Mouse (Mus musculus) CH12.LX (cell line): ENCODE data around the gene D10Wsu102e.

ENCODE experiments used
- CTCF ChIP-seq, 2 experiments: IDR thresholded peaks in 1 of 2; conservative IDR thresholded peaks in 1 of 2; 2 replicates each; pipeline ENCODE4 v1.5.1; 2011 to 2012; ENCODE audit warnings: low read depth in 2 of 2, low read length in 2 of 2, improper control_type of control experiment in 1 of 2, inconsistent platforms in 1 of 2, mild to moderate bottlenecking in 1 of 2, moderate library complexity in 1 of 2
- E2F4 ChIP-seq: IDR thresholded peaks from 2 replicates; pipeline ENCODE4 v1.6.1; 2011; ENCODE audit warnings: low read depth, low read length, improper control_type of control experiment; ENCODE audit not compliant: insufficient replicate concordance
- MAX ChIP-seq: IDR thresholded peaks from 2 replicates; pipeline ENCODE4 v1.6.1; 2011; ENCODE audit warnings: low read length, improper control_type of control experiment
- USF2 ChIP-seq: conservative IDR thresholded peaks from 2 replicates; pipeline ENCODE4 v1.6.1; 2011; ENCODE audit warnings: low read depth, low read length, improper control_type of control experiment
- ZC3H11A ChIP-seq: IDR thresholded peaks from 2 replicates; pipeline ENCODE4 v1.6.1; 2012; ENCODE audit warnings: low read depth, mild to moderate bottlenecking, inconsistent platforms, low read length, improper control_type of control experiment

- TF ChIP-seq CTCF (conservative IDR thresholded peaks at IDR 0.05 in 1 of 2, IDR thresholded peaks at IDR 0.05 in 1 of 2; ENCODE audit: low read depth in 2 of 2, low read length in 2 of 2) (no peak), USF2 (no peak), E2F4 (no peak), MAX (no peak), ZC3H11A (no peak)
Observed at GRCm38 (mm10) chr10:83497321-83497720, 137.3 kb downstream of the D10Wsu102e start.
